Mouse (Mus musculus) bone marrow macrophage, adult 2 months (primary cell): ENCODE data around the gene Tmem39a.
A peak's percentile ranks its signal among the peaks of the same experiment; 100 is the strongest.

Experiments used
- CTCF ChIP-seq: IDR thresholded peaks from 2 replicates; pipeline ENCODE4 v1.5.1; 2012; ENCODE audit warnings: low read depth, mild to moderate bottlenecking, low read length, moderate library complexity
- POLR2A ChIP-seq: IDR thresholded peaks from 2 replicates; pipeline ENCODE4 v1.6.1; 2012; ENCODE audit warnings: mild to moderate bottlenecking, low read depth, low read length, borderline replicate concordance

DNA sequence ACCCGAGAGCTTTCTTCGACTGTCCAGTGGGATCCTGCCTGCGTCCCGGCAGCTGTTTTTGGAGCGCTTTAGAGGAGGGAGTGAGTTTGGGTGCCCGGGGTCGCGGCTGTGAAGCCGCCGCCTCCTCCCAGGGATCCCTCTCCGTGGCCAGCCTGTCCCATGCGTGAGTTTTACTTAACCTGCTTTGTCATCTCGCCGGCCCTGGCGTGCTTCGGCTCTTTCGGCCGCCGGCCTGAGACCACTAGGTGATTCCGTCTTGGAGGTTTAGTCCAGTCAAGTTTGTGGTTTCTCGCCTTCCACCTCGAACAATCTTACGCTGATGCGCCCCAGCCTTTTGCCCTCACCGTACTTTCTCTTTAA lies 4.5 kb downstream of the Tmem39a start:
- TF ChIP-seq POLR2A = 0 out of 2 replicates have a peak, but pooled peaks have one; percentile 27
- no peak for TF ChIP-seq CTCF
